Mouse (Mus musculus) small intestine, adult 2 months (tissue): Measurements from ENCODE around the gene Cgnl1.

Experiments
- CTCF ChIP-seq: fragments of 200-500 bp; IDR thresholded peaks from 2 replicates; pipeline ENCODE4 v1.5.1; 2012; ENCODE audit warnings: low read depth, mild to moderate bottlenecking, control low read depth, inconsistent platforms, low read length, moderate library complexity, mixed read lengths; ENCODE audit not compliant: insufficient replicate concordance, insufficient read length; ENCODE audit errors: extremely low read depth
- POLR2A ChIP-seq: fragments of 200-500 bp; IDR thresholded peaks from 2 replicates; pipeline ENCODE4 v1.6.1; 2012; ENCODE audit warnings: low read depth, mild to moderate bottlenecking, control low read depth, inconsistent platforms, low read length, moderate library complexity

DNA sequence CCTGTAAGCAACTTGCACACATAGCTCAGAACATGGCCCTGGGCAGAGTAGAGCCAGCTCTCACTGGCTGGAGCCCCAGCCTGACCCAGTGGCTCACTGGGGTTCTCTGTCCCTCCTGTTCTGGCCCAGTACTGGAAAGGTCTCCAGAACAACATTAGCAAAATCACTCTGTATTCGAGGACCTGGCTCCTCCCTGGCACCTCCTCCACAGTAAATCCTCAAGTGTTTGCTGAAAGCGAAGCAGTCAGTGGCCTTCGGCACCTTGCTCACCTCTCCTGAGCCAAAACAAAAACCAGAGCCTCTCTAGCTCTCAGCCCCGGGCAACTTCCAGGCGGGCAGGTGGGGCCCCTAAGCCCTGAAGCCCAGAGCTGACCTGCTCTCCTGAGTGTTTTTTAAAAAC lies 11.5 kb downstream of the Cgnl1 start:
- TF ChIP-seq POLR2A, result no peak
- no peak for TF ChIP-seq CTCF
